Mouse (Mus musculus): Measurements from ENCODE around the gene Car11. TPM values are rescaled to one million over a fixed set of nuclear protein-coding genes. Genes with fewer than 3 reads are reported as not detected.

Gene Car11
- polyA plus RNA-seq, 1 experiment from 2014 or later: 9.1 TPM

- peak overlapping the region; percentile 76 for H3K4me3 ChIP-seq
- 2% methylated on average over 27 of the region's 27 CpGs for WGBS
- peaks cover 75% of the 10 kb centered on the region for H3K4me1 ChIP-seq
- peaks cover 4% of the 10 kb centered on the region; the same call in 1 of the 2 replicates for H3K27me3 ChIP-seq (replicated peaks; ENCODE audit: low read depth, poor library complexity, severe bottlenecking)
- no peaks in the 10 kb centered on the region for H3K9me3 ChIP-seq
- peak overlapping the region; percentile 89 for H3K27ac ChIP-seq (replicated peaks)
- H3K36me3 ChIP-seq (replicated peaks): peaks cover 33% of the 10 kb centered on the region
- DNase-seq (ENCODE audit: low spot score): peak; percentile 95
These were observed 7.8 kb downstream of the Car11 start for GRCm38 (mm10) chr7:45707375-45707967.

- Histone ChIP-seq H3K36me3 (replicated peaks) (peaks cover 41% of the 10 kb centered on the region), H3K4me1 (peaks cover 68% of the 10 kb centered on the region), H3K9me3 (no peaks in the 10 kb centered on the region), H3K27me3 (replicated peaks; ENCODE audit: low read depth, poor library complexity, severe bottlenecking) (no peaks in the 10 kb centered on the region), H3K27ac (replicated peaks) (peak overlapping the region; percentile 89), H3K4me3 (peak overlapping the region; percentile 76)
- DNase-seq (ENCODE audit: low spot score): peak; percentile 50
- 41% methylated on average over 13 of the region's 13 CpGs for WGBS
These were observed 8.6 kb downstream of the Car11 start for GRCm38 (mm10) chr7:45708221-45708761.

- Histone ChIP-seq H3K27me3 (replicated peaks; ENCODE audit: low read depth, poor library complexity, severe bottlenecking) (no peaks in the 10 kb centered on the region), H3K9me3 (no peaks in the 10 kb centered on the region), H3K4me1 (peaks cover 68% of the 10 kb centered on the region), H3K27ac (replicated peaks) (peak overlapping the region; percentile 89; the same call in 1 of the 2 replicates), H3K4me3 (peak overlapping the region; percentile 76; the same call in 1 of the 2 replicates), H3K36me3 (replicated peaks) (peaks cover 49% of the 10 kb centered on the region)
- DNase-seq (ENCODE audit: low spot score): peak; percentile 59
- 58% methylated on average over 6 of the region's 6 CpGs for WGBS
These were observed 9.4 kb downstream of the Car11 start for GRCm38 (mm10) chr7:45709036-45709435.

- peak overlapping the region; percentile 5; the same call in 1 of the 2 replicates for H3K4me3 ChIP-seq
- H3K4me1 ChIP-seq: peaks cover 72% of the 10 kb centered on the region
- WGBS: 82% methylated on average over 14 of the region's 14 CpGs
- DNase-seq (ENCODE audit: low spot score): no peak
- peak overlapping the region; percentile 37; the same call in 1 of the 2 replicates for H3K27ac ChIP-seq (replicated peaks)
- no peaks in the 10 kb centered on the region for H3K9me3 ChIP-seq
- no peaks in the 10 kb centered on the region for H3K27me3 ChIP-seq (replicated peaks; ENCODE audit: low read depth, poor library complexity, severe bottlenecking)
- H3K36me3 ChIP-seq (replicated peaks): peaks cover 52% of the 10 kb centered on the region
These were observed 10.2 kb downstream of the Car11 start for GRCm38 (mm10) chr7:45709677-45710355.

- DNase-seq (ENCODE audit: low spot score): no peak
- H3K27me3 ChIP-seq (replicated peaks; ENCODE audit: low read depth, poor library complexity, severe bottlenecking): no peaks in the 10 kb centered on the region
- WGBS: 91% methylated on average over 20 of the region's 20 CpGs
- H3K36me3 ChIP-seq (replicated peaks): peaks cover 52% of the 10 kb centered on the region
- no peak overlapping the region for H3K27ac ChIP-seq (replicated peaks)
- no peaks in the 10 kb centered on the region for H3K9me3 ChIP-seq
- H3K4me1 ChIP-seq: peaks cover 74% of the 10 kb centered on the region
- no peak overlapping the region for H3K4me3 ChIP-seq
These were observed 11.0 kb downstream of the Car11 start for GRCm38 (mm10) chr7:45710477-45711191.

GRCm38 (mm10) chr7:45711316-45712021 lies 11.8 kb downstream of the Car11 start:
- peaks cover 74% of the 10 kb centered on the region for H3K4me1 ChIP-seq

GRCm38 (mm10) chr7:45712022-45712757 lies 12.5 kb downstream of the Car11 start:
- Histone ChIP-seq H3K4me3 (peak overlapping the region; percentile 14; the same call in 1 of the 2 replicates), H3K27ac (replicated peaks) (no peak overlapping the region), H3K36me3 (replicated peaks) (peaks cover 52% of the 10 kb centered on the region), H3K27me3 (replicated peaks; ENCODE audit: low read depth, poor library complexity, severe bottlenecking) (no peaks in the 10 kb centered on the region), H3K9me3 (no peaks in the 10 kb centered on the region), H3K4me1 (peaks cover 74% of the 10 kb centered on the region)
- WGBS: 89% methylated on average over 21 of the region's 21 CpGs
- DNase-seq (ENCODE audit: low spot score): no peak

More at GRCm38 (mm10) chr7:45711316-45712021, 11.8 kb downstream of the Car11 start:
- H3K9me3 ChIP-seq: no peaks in the 10 kb centered on the region
- H3K4me3 ChIP-seq: no peak overlapping the region
- no peak overlapping the region for H3K27ac ChIP-seq (replicated peaks)
- H3K27me3 ChIP-seq (replicated peaks; ENCODE audit: low read depth, poor library complexity, severe bottlenecking): no peaks in the 10 kb centered on the region
- H3K36me3 ChIP-seq (replicated peaks): peaks cover 52% of the 10 kb centered on the region
- WGBS: 91% methylated on average over 24 of the region's 24 CpGs
- DNase-seq (ENCODE audit: low spot score): no peak

- no peak overlapping the region for H3K27ac ChIP-seq (replicated peaks)
- WGBS: 89% methylated on average over 16 of the region's 16 CpGs
- peaks cover 52% of the 10 kb centered on the region for H3K36me3 ChIP-seq (replicated peaks)
- DNase-seq (ENCODE audit: low spot score): no peak
- no peaks in the 10 kb centered on the region for H3K9me3 ChIP-seq
- H3K27me3 ChIP-seq (replicated peaks; ENCODE audit: low read depth, poor library complexity, severe bottlenecking): no peaks in the 10 kb centered on the region
- H3K4me1 ChIP-seq: peaks cover 62% of the 10 kb centered on the region
- peak overlapping the region; percentile 70 for H3K4me3 ChIP-seq
These were observed 13.8 kb downstream of the Car11 start for GRCm38 (mm10) chr7:45713396-45713795.

- H3K36me3 ChIP-seq (replicated peaks): peaks cover 56% of the 10 kb centered on the region
- peak overlapping the region; percentile 70 for H3K4me3 ChIP-seq
- no peaks in the 10 kb centered on the region for H3K9me3 ChIP-seq
- peaks cover 59% of the 10 kb centered on the region for H3K4me1 ChIP-seq
- 83% methylated on average over 6 of the region's 6 CpGs for WGBS
- DNase-seq (ENCODE audit: low spot score): no peak
- peak overlapping the region; percentile 90 for H3K27ac ChIP-seq (replicated peaks)
- H3K27me3 ChIP-seq (replicated peaks; ENCODE audit: low read depth, poor library complexity, severe bottlenecking): no peaks in the 10 kb centered on the region
These were observed 14.4 kb downstream of the Car11 start for GRCm38 (mm10) chr7:45713881-45714520.

- peaks cover 58% of the 10 kb centered on the region for H3K36me3 ChIP-seq (replicated peaks)
- WGBS: 11% methylated on average over 14 of the region's 14 CpGs
- peak overlapping the region; percentile 90 for H3K27ac ChIP-seq (replicated peaks)
- H3K4me1 ChIP-seq: peaks cover 59% of the 10 kb centered on the region
- no peaks in the 10 kb centered on the region for H3K9me3 ChIP-seq
- no peak for DNase-seq (ENCODE audit: low spot score)
- no peaks in the 10 kb centered on the region for H3K27me3 ChIP-seq (replicated peaks; ENCODE audit: low read depth, poor library complexity, severe bottlenecking)
- peak overlapping the region; percentile 70 for H3K4me3 ChIP-seq
These were observed 15.0 kb downstream of the Car11 start for GRCm38 (mm10) chr7:45714630-45715089.

GRCm38 (mm10) chr7:45715090-45715708 lies 15.6 kb downstream of the Car11 start, which contains the start of gene Rpl18:
Rpl18 (plus strand) TSS chr7:45715457.
- Histone ChIP-seq H3K9me3 (no peaks in the 10 kb centered on the region), H3K36me3 (replicated peaks) (peaks cover 58% of the 10 kb centered on the region), H3K27ac (replicated peaks) (peak within 1 kb of the TSS; percentile 90), H3K27me3 (replicated peaks; ENCODE audit: low read depth, poor library complexity, severe bottlenecking) (no peaks in the 10 kb centered on the region), H3K4me3 (peak within 1 kb of the TSS; percentile 70), H3K4me1 (peaks cover 59% of the 10 kb centered on the region)
- DNase-seq (ENCODE audit: low spot score): peak; percentile 98
- whole genome bisulfite sequencing: 7% methylated on average over 34 of the region's 34 CpGs
